Mouse (Mus musculus): ENCODE results near the gene Ccdc85b. TPM values are rescaled to one million over a fixed set of nuclear protein-coding genes. Genes with fewer than 3 reads are reported as not detected.

Gene Ccdc85b
- total and polyA plus RNA-seq, 3 experiments: 3.6 to 7.6 TPM; not detected in 1

DNA sequence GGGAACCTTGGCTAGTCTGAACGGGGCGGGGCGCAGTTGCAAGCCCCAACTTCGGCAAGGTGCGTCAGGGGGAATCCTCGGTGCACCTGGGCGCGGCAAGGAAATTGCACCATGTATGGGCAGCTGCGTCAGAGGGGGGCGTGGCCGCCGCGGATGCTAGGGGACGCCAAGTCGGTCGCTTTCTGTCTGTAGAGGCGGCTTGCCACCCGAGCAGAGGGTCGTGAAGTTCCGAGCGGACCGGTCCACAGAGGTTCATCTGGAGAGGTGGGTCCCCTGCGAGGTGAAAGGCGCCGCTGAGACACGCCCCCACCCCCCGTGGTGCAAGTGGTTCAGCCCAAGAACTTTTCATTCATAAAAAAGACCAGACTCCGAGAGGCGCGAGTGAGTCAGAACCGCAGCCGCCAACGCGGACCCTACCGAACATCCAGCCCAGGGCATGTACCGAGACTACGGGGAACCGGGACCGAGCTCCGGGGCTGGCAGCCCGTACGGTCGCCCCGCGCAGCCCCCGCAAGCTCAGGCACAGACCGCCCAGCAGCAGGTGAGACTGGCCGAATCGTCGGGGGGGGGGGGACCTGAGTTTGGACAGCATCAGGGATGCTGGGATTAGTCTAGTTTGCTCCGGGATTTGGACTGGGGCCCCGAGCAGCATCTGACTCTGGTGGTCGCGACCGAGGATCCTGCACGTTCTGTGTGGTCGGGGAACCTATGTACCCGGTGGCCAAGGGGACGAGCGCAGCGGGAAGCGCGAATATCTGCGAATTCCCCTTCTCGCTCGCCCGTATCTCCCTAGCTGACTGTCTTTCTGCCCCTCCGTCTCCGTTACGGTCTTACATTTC lies 10.0 kb downstream of the Ccdc85b start, which contains the start of gene Fosl1:
Fosl1 (plus strand) TSS at position 33 of the 839 bp plus-strand sequence.
- Histone ChIP-seq H3K27ac (ENCODE audit: control insufficient read depth, low read depth, low read length) (peak within 1 kb of the TSS; percentile 20; the same call in 1 of the 2 replicates), H3K36me3 (ENCODE audit: control insufficient read depth in 1 of 2, insufficient read depth in 2 of 2, low read length in 2 of 2) (peaks cover 0 to 4% of the 10 kb centered on the region in 2 experiments; a peak in 2 of 4 replicates), H3K9ac (ENCODE audit: control insufficient read depth, low read depth, low read length, poor library complexity, severe bottlenecking) (peak within 1 kb of the TSS; percentile 64), H3K4me1 (ENCODE audit: control insufficient read depth in 1 of 2, insufficient read depth in 2 of 2, low read length in 2 of 2) (peaks cover 0 to 25% of the 10 kb centered on the region in 2 experiments; a peak in 3 of 4 replicates), H3K9me3 (replicated peaks; ENCODE audit: insufficient read depth, low read length) (no peaks in the 10 kb centered on the region), H3K27me3 (ENCODE audit: control insufficient read depth in 1 of 2, insufficient read depth in 2 of 2, low read length in 2 of 2) (no peaks in the 10 kb centered on the region), H3K79me2 (ENCODE audit: control insufficient read depth, insufficient read depth, low read length, poor library complexity) (peaks cover 6% of the 10 kb centered on the region; the same call in 1 of the 2 replicates), H3K4me3 (ENCODE audit: control insufficient read depth in 1 of 2, insufficient read depth in 1 of 2, low read depth in 2 of 2, low read length in 2 of 2) (peak within 1 kb of the TSS; percentile 80 to 81)
- TF ChIP-seq MXI1 (IDR thresholded peaks at IDR 0.05; ENCODE audit: low read depth, low read length) (peak; percentile 51), GABPA (IDR thresholded peaks at IDR 0.05; ENCODE audit: low read depth, low read length) (no peak), ZC3H11A (IDR thresholded peaks at IDR 0.05; ENCODE audit: low read depth, low read length) (no peak), ZNF384 (IDR thresholded peaks at IDR 0.05; ENCODE audit: low read depth, low read length) (no peak), GATA1 (IDR thresholded peaks at IDR 0.05; ENCODE audit: low read depth, low read length) (no peak), SMC3 (IDR thresholded peaks at IDR 0.05; ENCODE audit: low read depth, low read length) (0 out of 2 replicates have a peak, but pooled peaks have one; percentile 2), POLR2A (IDR thresholded peaks at IDR 0.05; ENCODE audit: control insufficient read depth in 1 of 2, insufficient read depth in 1 of 2, low read depth in 1 of 2, low read length in 2 of 2, poor library complexity in 1 of 2) (peak in 1 of 2 experiments; percentile 18; a peak in 1 of 4 replicates), ETS1 (IDR thresholded peaks at IDR 0.05; ENCODE audit: low read depth, low read length) (peak; percentile 36; the same call in 1 of the 2 replicates), POLR2AphosphoS5 (IDR thresholded peaks at IDR 0.05; ENCODE audit: borderline replicate concordance, low read depth, low read length) (no peak), CHD1 (IDR thresholded peaks at IDR 0.05; ENCODE audit: low read depth, low read length) (peak; percentile 82; the same call in 1 of the 2 replicates), SIN3A (IDR thresholded peaks at IDR 0.05; ENCODE audit: low read length) (peak; percentile 50; the same call in 1 of the 2 replicates), HCFC1 (IDR thresholded peaks at IDR 0.05; ENCODE audit: low read depth, low read length) (0 out of 2 replicates have a peak, but pooled peaks have one; percentile 42), NELFE (IDR thresholded peaks at IDR 0.05; ENCODE audit: low read depth, low read length) (peak; percentile 48; the same call in 1 of the 2 replicates)
- DNase-seq (ENCODE audit: low read depth, low spot score): peak; percentile 82

DNA sequence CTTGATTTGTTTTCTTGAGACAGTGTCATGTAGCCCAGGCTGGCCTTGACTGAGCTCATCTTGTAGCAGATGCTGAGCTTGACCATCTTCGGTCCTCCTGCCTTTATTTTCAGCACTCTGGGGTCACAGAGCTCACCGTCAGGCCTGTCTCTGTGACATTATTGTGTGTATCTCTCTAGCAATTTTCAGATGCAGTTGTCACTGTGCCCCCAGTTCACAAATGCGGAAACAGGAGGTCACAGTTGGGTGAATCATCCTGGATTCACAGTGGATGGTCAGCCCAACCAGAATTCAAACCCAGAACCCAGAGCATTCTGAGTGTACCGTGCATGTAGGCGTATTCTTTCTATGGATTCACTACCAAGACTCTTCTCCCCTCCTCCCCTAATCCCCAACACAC lies 11.9 kb downstream of the Ccdc85b start:
- Histone ChIP-seq H3K27ac (ENCODE audit: control insufficient read depth, low read depth, low read length) (no peak overlapping the region), H3K4me1 (ENCODE audit: control insufficient read depth in 1 of 2, insufficient read depth in 2 of 2, low read length in 2 of 2) (peaks cover 0 to 25% of the 10 kb centered on the region in 2 experiments; a peak in 3 of 4 replicates), H3K9ac (ENCODE audit: control insufficient read depth, low read depth, low read length, poor library complexity, severe bottlenecking) (no peak overlapping the region), H3K79me2 (ENCODE audit: control insufficient read depth, insufficient read depth, low read length, poor library complexity) (peaks cover 6% of the 10 kb centered on the region; the same call in 1 of the 2 replicates), H3K4me3 (ENCODE audit: control insufficient read depth in 1 of 2, insufficient read depth in 1 of 2, low read depth in 2 of 2, low read length in 2 of 2) (no peak overlapping the region), H3K36me3 (ENCODE audit: control insufficient read depth in 1 of 2, insufficient read depth in 2 of 2, low read length in 2 of 2) (peaks cover 0 to 4% of the 10 kb centered on the region in 2 experiments; a peak in 2 of 4 replicates), H3K9me3 (replicated peaks; ENCODE audit: insufficient read depth, low read length) (no peaks in the 10 kb centered on the region), H3K27me3 (ENCODE audit: control insufficient read depth in 1 of 2, insufficient read depth in 2 of 2, low read length in 2 of 2) (peaks cover 0 to 3% of the 10 kb centered on the region in 2 experiments; a peak in 1 of 4 replicates)
- TF ChIP-seq ETS1 (IDR thresholded peaks at IDR 0.05; ENCODE audit: low read depth, low read length): no peak
- no peak for TF ChIP-seq ZKSCAN1 (IDR thresholded peaks at IDR 0.05; ENCODE audit: low read depth, low read length)
- no peak for TF ChIP-seq SIN3A (IDR thresholded peaks at IDR 0.05; ENCODE audit: low read length)
- TF ChIP-seq NRF1 (IDR thresholded peaks at IDR 0.05; ENCODE audit: insufficient read depth, low read depth, low read length, poor library complexity, severe bottlenecking): no peak
- TF ChIP-seq GATA1 (IDR thresholded peaks at IDR 0.05; ENCODE audit: low read depth, low read length): no peak
- no peak for TF ChIP-seq NELFE (IDR thresholded peaks at IDR 0.05; ENCODE audit: low read depth, low read length)
- no peak for DNase-seq (ENCODE audit: low read depth, low spot score)

Data from MEL (cell line).